Mouse (Mus musculus): ENCODE data around the gene Kremen2. TPM values are rescaled to one million over a fixed set of nuclear protein-coding genes. Genes with fewer than 3 reads are reported as not detected.
A peak's percentile ranks its signal among the peaks of the same experiment; 100 is the strongest.

Kremen2 gene
- polyA plus RNA-seq, 1 experiment from 2014 or later, result 2.6 TPM

DNA sequence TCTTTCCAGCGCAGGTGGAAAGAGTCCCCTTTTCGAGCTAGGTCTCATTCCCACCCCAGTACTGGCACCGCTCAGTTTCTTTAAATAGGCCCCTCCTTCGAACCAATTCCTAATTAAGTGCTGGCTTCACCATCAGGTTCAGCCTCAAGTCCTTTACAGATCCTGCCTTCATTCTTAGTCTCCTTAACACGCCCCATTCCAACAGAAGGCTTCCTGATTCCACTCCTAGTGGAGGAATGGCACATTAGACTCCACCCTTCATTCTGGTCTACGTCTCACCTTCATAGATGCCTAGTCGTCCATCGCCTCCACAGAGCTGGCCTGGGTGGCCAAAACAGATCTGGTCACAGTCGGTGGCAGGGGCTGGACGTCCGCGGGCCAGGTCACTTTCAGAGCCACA, 2.7 kb downstream of the Kremen2 start:
- Histone ChIP-seq H3K27me3 (ENCODE audit: control insufficient read depth, insufficient read depth, low read length) (peaks cover 72% of the 10 kb centered on the region), H3K27ac (ENCODE audit: low read depth, low read length) (no peak overlapping the region), H3K9me3 (ENCODE audit: control insufficient read depth, low read length) (no peaks in the 10 kb centered on the region), H3K4me1 (replicated peaks; ENCODE audit: control insufficient read depth, insufficient read depth, low read length) (peaks cover 18% of the 10 kb centered on the region), H3K36me3 (ENCODE audit: control insufficient read depth, insufficient read depth, low read length) (no peaks in the 10 kb centered on the region), H3K9ac (ENCODE audit: low read depth, low read length) (no peak overlapping the region), H3K4me2 (replicated peaks; ENCODE audit: low read depth, low read length) (no peak overlapping the region), H3K4me3 (ENCODE audit: low read depth, low read length) (no peak overlapping the region)
- ATAC-seq (ENCODE audit: low FRiP score) (no peak), DNase-seq (ENCODE audit: low spot score) (no peak)
- WGBS, result 71% methylated on average over 12 of the region's 12 CpGs

DNA sequence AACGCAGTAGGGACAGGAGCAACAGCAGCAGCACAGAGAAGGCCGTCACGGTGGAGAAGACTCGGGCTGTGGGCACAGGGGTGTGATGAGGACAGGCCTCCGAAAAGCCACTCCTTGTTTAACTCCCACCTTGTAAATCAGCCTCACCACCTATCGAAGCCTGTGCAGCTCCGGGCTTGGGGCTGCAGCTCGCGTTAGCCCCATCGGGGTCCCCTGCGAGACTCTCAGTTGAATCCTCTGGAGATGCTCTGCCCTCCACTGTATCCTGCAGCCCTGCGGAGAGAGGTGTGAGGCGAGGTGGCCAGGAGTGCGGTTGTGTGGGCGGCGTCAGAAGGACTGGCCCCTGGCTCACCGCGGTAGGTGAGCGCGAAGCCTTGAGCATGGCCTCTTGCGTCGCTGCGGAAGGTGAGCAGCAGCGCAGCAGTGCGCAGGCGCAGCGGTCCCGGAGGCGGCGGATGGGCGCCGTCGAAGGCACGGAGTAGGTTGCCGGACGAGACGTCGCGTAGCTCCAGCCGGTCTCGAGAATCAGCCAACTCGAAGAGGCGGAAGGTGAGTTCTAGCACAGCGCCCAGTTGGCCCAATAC, 3.3 kb downstream of the Kremen2 start:
- Histone ChIP-seq H3K36me3 (ENCODE audit: control insufficient read depth, insufficient read depth, low read length) (no peaks in the 10 kb centered on the region), H3K27me3 (ENCODE audit: control insufficient read depth, insufficient read depth, low read length) (peaks cover 68% of the 10 kb centered on the region), H3K4me1 (replicated peaks; ENCODE audit: control insufficient read depth, insufficient read depth, low read length) (peaks cover 19% of the 10 kb centered on the region), H3K4me3 (ENCODE audit: low read depth, low read length) (no peak overlapping the region), H3K9me3 (ENCODE audit: control insufficient read depth, low read length) (no peaks in the 10 kb centered on the region), H3K9ac (ENCODE audit: low read depth, low read length) (no peak overlapping the region), H3K27ac (ENCODE audit: low read depth, low read length) (no peak overlapping the region), H3K4me2 (replicated peaks; ENCODE audit: low read depth, low read length) (peak overlapping the region; percentile 2; the same call in 1 of the 2 replicates)
- WGBS, result 7% methylated on average over 44 of the region's 44 CpGs
- DNase-seq (ENCODE audit: low spot score), result peak; percentile 54
- ATAC-seq (ENCODE audit: low FRiP score), result no peak

DNA sequence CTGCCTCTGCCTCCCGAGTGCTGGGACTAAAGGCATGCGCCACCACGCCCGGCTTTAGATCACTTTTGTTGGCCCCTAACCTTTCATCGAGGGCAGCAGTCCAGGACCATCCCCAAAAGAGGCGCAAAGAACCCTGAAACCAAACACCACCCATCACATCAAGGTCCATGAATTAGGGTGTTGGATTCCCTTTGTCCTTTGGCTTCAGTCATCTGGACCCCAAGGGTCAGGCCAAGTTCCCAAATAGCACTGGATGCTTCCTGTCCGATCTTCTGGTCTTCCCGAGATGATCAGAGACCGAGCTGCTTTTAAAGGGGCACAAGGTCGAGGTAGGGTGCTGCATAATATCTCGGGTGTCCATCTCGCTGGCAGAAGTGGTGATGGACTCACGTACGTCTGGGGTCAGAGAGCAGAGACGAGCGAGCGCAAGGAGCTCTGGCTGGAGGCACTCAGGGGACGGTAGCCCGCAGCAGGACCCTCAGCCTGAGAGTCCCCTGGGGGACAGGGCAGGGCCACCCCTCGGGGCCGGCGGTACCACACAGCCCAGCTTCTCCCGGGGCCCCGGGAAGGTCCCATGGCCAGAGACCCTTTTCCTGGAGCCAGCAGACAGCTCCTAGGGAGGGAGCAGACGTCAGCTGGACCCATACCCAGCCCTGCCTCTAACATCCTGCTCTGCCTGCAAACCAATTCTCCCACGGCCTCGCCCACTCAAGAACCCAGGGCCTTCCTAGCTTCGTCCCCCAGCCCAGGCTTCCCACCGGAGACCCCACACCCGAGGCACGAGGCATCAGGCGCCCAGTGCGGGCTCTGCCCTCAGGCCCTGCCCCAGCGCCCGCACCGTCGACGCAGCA, 4.0 kb downstream of the Kremen2 start:
- no peak overlapping the region for H3K27ac ChIP-seq (ENCODE audit: low read depth, low read length)
- 46% methylated on average over 38 of the region's 38 CpGs for WGBS
- no peak for ATAC-seq (ENCODE audit: low FRiP score)
- no peaks in the 10 kb centered on the region for H3K9me3 ChIP-seq (ENCODE audit: control insufficient read depth, low read length)
- H3K4me3 ChIP-seq (ENCODE audit: low read depth, low read length), result no peak overlapping the region
- H3K9ac ChIP-seq (ENCODE audit: low read depth, low read length), result no peak overlapping the region
- H3K4me2 ChIP-seq (replicated peaks; ENCODE audit: low read depth, low read length), result no peak overlapping the region
- peaks cover 63% of the 10 kb centered on the region for H3K27me3 ChIP-seq (ENCODE audit: control insufficient read depth, insufficient read depth, low read length)
- DNase-seq (ENCODE audit: low spot score), result no peak
- H3K36me3 ChIP-seq (ENCODE audit: control insufficient read depth, insufficient read depth, low read length), result no peaks in the 10 kb centered on the region
- H3K4me1 ChIP-seq (replicated peaks; ENCODE audit: control insufficient read depth, insufficient read depth, low read length), result peaks cover 19% of the 10 kb centered on the region

DNA sequence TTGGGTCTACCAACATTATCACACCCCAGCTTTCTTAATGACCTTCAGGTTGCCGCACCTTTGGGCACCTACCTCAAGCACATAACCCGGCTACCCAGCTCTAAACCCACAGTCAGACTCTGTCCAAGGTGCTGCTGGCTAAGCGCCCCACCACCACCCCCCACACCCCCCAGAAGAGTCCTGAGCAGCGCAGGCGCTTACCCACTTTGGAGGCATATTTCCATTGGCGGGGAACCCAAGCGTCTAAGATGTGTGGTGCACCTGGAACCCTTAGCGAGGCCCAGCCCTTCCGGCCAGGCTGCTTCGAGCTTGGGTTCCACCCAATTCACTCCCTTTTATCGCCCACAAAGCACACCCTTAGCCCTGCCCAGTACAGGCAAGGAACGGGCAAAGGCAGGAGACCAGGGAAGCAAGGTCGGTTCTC, 5.0 kb downstream of the Kremen2 start, which contains the start of gene Paqr4:
TSS of gene Paqr4 (minus strand) at position 270 of the 424 bp plus-strand sequence.
- Histone ChIP-seq H3K9me3 (ENCODE audit: control insufficient read depth, low read length) (no peaks in the 10 kb centered on the region), H3K4me1 (replicated peaks; ENCODE audit: control insufficient read depth, insufficient read depth, low read length) (peaks cover 11% of the 10 kb centered on the region), H3K4me2 (replicated peaks; ENCODE audit: low read depth, low read length) (peak within 1 kb of the TSS; percentile 99), H3K9ac (ENCODE audit: low read depth, low read length) (peak within 1 kb of the TSS; percentile 74), H3K27ac (ENCODE audit: low read depth, low read length) (peak within 1 kb of the TSS; percentile 82), H3K27me3 (ENCODE audit: control insufficient read depth, insufficient read depth, low read length) (peaks cover 53% of the 10 kb centered on the region), H3K4me3 (ENCODE audit: low read depth, low read length) (peak within 1 kb of the TSS; percentile 60), H3K36me3 (ENCODE audit: control insufficient read depth, insufficient read depth, low read length) (no peaks in the 10 kb centered on the region)
- no peak for DNase-seq (ENCODE audit: low spot score)
- 10% methylated on average over 13 of the region's 13 CpGs for WGBS
- ATAC-seq (ENCODE audit: low FRiP score), result no peak; the same call in 1 of the 2 replicates

DNA sequence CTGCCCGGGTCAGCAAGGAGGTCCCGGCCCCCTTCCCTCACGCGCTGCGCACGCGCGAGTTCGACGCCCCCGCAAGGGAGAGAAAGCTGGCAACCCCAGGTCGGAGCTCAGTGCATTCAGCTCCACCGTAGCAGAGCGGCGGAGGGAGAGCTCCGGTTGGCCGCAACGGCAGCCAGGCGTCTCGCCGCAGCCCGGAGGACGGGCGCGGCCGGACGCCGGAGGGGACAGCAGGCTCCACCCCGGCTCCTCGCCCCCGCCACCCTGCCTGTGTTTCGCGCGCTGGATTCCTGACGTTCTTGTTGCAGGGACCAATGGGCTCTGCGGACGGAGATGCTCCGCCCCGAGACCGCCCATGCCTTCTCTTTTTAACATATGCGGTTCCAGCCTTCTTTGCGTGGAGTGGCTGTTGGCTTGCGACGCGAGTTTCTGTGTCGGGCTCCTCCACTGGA, 5.5 kb downstream of the Kremen2 start:
- Histone ChIP-seq H3K4me2 (replicated peaks; ENCODE audit: low read depth, low read length) (peak overlapping the region; percentile 99), H3K27me3 (ENCODE audit: control insufficient read depth, insufficient read depth, low read length) (peaks cover 48% of the 10 kb centered on the region), H3K36me3 (ENCODE audit: control insufficient read depth, insufficient read depth, low read length) (no peaks in the 10 kb centered on the region), H3K4me3 (ENCODE audit: low read depth, low read length) (peak overlapping the region; percentile 60), H3K9me3 (ENCODE audit: control insufficient read depth, low read length) (no peaks in the 10 kb centered on the region), H3K4me1 (replicated peaks; ENCODE audit: control insufficient read depth, insufficient read depth, low read length) (peaks cover 11% of the 10 kb centered on the region), H3K9ac (ENCODE audit: low read depth, low read length) (peak overlapping the region; percentile 74), H3K27ac (ENCODE audit: low read depth, low read length) (peak overlapping the region; percentile 82)
- peak; percentile 87 for DNase-seq (ENCODE audit: low spot score)
- 2% methylated on average over 35 of the region's 46 CpGs for WGBS
- ATAC-seq (ENCODE audit: low FRiP score), result peak; percentile 84

DNA sequence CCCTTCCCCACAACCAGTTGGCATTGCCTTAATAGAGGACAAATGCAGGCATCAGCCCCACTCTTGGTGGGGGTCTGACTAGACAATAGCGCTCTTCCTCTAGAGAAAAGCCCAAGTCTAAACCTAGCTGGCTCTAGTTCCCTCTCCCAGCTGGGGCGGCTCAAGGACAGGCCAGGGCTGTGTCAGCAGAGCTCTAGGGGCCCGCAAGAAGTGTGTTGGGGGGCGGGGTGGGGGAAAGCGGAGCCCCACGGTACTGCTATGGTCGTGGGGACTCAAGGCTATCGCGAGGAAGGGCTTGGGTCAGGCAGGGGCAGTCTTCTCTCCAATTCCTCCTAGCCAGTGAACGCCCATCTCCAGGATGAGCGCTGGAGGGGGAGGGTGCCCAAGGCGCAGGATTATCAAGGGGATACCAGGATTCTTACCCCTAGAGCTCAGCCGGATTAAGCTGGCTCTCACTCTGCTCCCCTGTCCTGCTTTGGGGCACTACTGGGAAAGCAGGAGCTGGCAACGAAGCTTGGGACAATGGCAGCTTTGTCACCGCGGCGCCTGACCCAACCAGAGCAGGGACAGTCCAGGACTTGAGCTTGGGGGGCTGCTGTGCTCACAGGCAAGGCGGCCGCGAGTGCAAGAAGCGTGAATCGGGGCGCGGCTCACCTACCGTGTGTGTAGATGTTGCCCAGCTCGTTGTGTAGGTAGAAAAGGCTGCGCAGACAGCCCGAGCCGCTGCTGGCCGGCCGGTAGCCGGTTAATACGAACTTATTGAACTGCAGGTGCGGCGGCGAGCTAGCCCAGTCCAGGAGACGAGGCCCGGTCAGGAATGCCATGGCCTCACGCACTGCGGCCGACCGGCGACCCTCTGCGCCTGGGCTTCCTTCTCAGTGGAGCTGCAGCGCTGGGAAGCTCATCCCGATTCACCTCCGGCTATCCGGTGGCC, 6.2 kb downstream of the Kremen2 start:
- 1% methylated on average over 47 of the region's 48 CpGs for WGBS
- peak overlapping the region; percentile 60 for H3K4me3 ChIP-seq (ENCODE audit: low read depth, low read length)
- ATAC-seq (ENCODE audit: low FRiP score), result peak; percentile 56

DNA sequence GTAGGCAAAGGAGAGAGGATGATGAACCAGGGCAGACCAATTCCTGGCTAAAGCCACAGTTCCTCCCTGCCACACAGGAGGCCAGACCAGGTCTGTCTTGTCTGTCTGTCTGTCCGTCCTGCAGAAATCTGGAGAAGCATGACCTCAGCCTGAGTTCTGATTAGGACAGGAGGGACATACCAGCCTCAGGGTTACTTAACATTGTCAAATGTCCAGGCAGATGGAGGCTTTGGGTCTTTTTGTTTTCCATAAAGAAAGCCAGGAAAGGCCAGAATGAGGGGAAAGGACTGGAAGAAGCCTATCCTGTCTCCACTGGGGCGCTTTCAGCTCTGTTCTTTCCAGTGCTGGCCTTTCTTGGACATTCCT, 6.8 kb downstream of the Kremen2 start:
- Histone ChIP-seq H3K4me2 (replicated peaks; ENCODE audit: low read depth, low read length) (peak overlapping the region; percentile 99), H3K36me3 (ENCODE audit: control insufficient read depth, insufficient read depth, low read length) (no peaks in the 10 kb centered on the region), H3K4me3 (ENCODE audit: low read depth, low read length) (peak overlapping the region; percentile 60), H3K27ac (ENCODE audit: low read depth, low read length) (peak overlapping the region; percentile 82; the same call in 1 of the 2 replicates), H3K4me1 (replicated peaks; ENCODE audit: control insufficient read depth, insufficient read depth, low read length) (peaks cover 7% of the 10 kb centered on the region), H3K9me3 (ENCODE audit: control insufficient read depth, low read length) (no peaks in the 10 kb centered on the region), H3K9ac (ENCODE audit: low read depth, low read length) (peak overlapping the region; percentile 74), H3K27me3 (ENCODE audit: control insufficient read depth, insufficient read depth, low read length) (peaks cover 35% of the 10 kb centered on the region)
- 30% methylated on average over 2 of the region's 2 CpGs for WGBS
- DNase-seq (ENCODE audit: low spot score) (peak; percentile 11), ATAC-seq (ENCODE audit: low FRiP score) (no peak)

More for the DNA sequence above, 6.2 kb downstream of the Kremen2 start:
- no peaks in the 10 kb centered on the region for H3K9me3 ChIP-seq (ENCODE audit: control insufficient read depth, low read length)
- H3K4me2 ChIP-seq (replicated peaks; ENCODE audit: low read depth, low read length), result peak overlapping the region; percentile 99
- H3K27ac ChIP-seq (ENCODE audit: low read depth, low read length), result peak overlapping the region; percentile 82
- H3K4me1 ChIP-seq (replicated peaks; ENCODE audit: control insufficient read depth, insufficient read depth, low read length), result peaks cover 7% of the 10 kb centered on the region
- H3K9ac ChIP-seq (ENCODE audit: low read depth, low read length), result peak overlapping the region; percentile 74
- no peak for DNase-seq (ENCODE audit: low spot score)
- no peaks in the 10 kb centered on the region for H3K36me3 ChIP-seq (ENCODE audit: control insufficient read depth, insufficient read depth, low read length)
- H3K27me3 ChIP-seq (ENCODE audit: control insufficient read depth, insufficient read depth, low read length), result peaks cover 41% of the 10 kb centered on the region
